Mouse (Mus musculus): ENCODE results near the gene Cdk10.

Cdk10 gene

DNA sequence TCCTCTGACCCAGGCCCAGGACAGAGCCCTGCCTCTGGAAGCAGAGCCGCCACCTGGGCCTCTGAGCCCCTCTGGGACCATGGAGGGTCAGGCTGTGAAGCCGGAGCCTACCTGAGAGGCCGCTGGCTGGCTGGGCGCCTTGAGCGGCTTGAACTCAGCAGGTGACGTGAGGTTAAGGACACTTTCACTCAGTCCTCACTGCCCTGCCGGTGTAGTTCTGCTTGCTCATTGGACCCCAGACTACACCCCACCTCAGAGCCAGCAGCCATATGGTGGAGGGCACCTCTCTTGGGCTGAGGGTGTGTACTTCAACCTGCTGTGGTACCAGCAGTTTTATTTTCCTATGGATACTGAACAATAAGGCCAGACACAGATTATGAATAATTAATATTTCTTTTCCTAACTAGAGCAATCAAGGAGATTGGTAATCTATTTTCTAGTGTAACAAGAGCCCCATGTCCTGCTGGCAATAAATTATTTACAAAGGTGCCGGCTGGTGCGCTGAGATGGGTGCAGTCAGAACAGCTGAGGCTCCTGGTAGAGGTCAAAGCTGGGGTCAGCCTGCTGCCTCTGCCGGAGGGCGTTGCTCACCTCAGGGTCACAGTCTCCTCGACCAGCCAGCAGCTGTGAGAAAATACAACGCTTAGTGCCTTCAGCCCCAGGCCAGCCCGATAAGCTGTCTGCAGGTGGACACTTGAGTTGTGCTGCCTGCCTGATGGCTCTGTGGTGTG is 43.4 kb downstream of the Cdk10 start:
- in situ Hi-C loops (cut with MboI, MseI) = no loop called here

DNA sequence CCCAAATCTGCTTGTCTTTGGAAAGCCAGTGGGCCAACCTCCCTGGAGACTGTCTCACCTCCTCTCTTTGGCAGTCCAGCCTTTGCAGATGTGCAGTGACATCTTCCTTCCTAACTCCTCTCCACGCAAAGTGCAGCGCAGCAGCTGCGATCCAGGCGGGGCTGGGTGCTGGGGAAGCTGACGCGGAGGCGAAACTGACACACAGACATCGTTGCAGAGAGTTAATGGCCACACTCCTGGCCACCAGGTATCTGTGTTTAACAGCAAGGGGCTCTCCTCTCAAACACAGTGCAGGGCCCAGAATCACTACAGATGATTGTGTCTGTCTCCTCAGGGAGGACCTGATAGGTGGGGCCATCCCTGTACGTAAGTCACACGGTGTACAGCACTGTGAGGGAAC is 46.5 kb downstream of the Cdk10 start:
- in situ Hi-C loops (cut with MboI, MseI) = no loop called here

DNA sequence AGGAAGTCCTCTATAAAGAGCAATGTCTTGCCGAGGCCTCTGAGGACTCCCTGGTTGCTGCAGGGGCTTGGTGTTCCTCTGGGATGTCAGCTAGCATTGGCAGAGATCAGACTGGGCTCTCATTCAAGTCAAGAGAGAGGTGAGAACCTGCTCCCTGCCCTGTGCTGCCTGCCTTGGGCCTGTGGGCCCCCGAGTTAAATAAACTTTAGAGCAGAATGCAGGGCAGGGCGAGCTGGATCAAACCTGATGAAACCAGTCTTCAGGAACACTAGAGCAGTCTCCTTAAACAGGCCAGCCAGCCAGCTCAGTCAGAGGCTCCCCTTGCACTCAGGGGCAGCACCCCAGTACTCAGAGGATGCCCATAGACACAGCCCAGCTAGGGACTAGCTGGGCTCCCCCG is 47.3 kb downstream of the Cdk10 start:
- in situ Hi-C loops (cut with MboI, MseI) = no loop called here

DNA sequence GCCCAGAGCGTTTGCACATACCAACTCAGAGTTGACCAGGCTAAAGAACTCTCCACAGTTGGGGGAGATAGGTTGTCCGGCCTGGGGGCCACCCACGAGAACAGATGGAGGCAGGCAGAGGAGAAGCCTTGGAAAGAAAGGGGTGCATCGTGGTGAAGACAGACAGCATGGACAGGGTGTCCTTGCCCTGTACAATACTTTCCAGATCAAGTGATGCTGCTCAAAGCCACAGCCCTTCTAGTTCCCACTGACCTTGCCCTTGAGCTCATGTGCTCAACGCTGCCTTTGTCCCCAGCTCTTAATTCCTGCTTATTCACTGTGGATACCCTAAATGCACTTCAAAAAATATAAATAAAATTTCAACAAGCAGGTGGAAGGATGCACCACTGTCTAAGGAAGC is 49.8 kb downstream of the Cdk10 start:
- in situ Hi-C loops (cut with MboI, MseI) = no loop called here

DNA sequence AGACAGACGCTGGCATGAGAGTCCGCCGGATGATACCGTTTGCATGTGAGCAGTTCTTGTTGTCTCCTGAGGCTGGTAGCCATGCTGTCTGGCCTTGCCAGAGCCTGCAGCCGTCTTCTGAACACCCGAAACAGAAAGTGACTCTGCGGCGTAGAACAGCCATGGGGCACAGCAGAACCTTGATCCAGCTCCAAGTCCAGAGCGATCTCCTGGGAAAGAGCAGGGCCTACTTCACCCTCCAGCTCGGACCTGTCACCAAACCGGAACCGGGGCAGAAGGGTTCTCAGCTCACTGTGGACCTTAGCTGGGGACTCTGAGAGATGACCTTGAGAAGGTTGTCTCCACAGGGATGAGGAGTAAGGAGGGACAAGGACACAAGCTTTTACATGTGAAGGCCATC is 50.5 kb downstream of the Cdk10 start:
- in situ Hi-C loops (cut with MboI, MseI) = no loop called here

DNA sequence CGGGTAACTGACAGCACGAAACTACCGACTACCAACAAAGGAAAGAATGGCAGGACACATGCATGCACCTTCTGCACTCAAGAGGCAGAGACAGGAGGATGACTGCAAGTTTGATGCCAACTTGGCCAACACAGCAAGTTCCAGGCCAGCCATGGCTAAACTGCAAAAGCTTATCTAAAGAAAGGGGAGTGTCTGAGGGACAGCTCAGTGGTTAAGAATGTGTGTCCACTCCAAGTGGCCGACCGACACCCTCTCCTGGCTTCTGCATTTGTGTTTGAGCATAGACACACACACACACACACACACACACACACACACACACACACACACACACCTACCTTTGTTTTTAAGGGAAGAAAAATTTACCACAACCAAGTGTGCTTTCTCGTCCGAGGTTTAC is 53.8 kb downstream of the Cdk10 start:
- in situ Hi-C loops (cut with MboI, MseI) = no loop called here

DNA sequence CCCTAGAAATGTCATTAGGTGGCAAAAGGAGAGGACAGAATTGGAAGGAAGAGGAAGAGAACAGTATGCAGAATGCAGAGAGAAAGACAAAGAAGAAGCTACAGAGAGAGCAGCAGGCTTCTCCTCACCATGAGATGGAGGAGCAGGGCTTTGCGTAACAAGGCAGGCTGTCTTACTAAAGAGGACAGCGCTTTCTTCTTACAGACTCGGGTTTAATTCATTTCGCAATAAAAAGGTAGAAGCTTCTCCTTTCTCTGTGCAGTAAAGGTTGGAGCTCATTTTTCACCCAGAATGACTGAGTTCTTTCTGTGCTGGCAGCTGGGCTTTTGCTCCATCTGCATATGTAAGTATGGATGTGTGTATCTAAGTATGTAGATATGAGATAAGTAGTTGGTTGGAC is 55.2 kb downstream of the Cdk10 start:
- in situ Hi-C loops (cut with MboI, MseI) = no loop called here

DNA sequence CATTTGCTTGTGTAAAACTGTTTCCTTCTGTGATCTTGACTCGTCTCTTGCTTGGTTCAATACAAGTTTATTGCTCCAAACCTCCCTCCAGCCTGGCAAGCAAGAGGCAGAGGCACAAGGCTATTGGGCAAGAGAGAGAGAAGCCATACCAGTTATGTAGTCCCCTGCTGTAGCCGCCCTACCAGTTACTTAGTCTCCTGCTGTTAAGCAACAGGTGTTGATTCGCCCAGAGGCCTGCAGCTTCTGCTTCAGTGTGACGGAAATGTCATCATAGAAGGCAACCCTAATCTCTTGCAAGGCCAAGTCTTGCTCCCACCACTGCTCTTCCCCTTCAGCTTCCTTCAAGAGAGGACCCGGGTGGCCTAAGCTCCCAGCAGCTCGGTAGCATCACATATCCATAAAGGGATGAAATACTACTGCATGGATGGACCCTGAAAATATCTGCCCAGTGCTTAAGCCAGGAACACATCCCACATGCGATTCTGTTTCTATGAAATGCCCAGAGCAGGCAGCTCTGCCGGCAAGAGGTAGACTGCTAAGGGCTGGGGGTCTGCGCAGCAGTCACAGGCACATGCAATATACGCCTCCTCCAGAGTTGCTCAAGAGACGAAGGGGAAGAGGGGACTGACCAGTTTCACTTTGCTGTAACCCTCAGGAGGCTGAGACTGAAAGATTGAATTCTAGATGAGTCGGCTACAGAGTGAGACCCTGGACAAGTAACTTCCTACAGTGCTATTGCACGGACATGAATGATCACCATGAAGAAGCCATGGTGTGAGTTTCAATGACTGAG is 55.9 kb downstream of the Cdk10 start:
- in situ Hi-C loops (cut with MboI, MseI) = no loop called here

Measured in T-helper 17 cell (primary cell).